Mouse (Mus musculus): ENCODE measurements around the gene Oaf. TPM values are rescaled to one million over a fixed set of nuclear protein-coding genes. Genes with fewer than 3 reads are reported as not detected.

The Oaf gene
- polyA plus RNA-seq, 1 experiment from 2014 or later, result 28.0 TPM

DNA sequence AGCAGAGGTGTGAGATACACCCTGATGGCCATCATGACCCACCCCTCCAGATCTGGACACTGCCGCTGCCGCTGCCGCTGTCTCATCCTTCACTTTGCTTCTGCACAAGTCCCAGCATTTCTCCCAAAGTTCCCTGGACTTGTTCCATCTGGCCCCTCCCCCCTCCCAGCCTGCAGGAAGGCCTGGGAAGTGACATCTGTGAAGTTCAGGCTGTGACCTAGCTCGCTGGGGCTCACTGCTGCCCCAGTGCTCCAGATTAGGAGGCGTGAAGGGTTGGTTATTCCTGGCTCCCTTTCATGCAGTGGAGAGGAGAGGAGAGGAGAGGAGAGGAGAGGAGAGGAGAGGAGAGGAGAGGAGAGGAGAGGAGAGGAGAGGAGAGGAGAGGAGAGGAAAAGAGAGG is 60.1 kb downstream of the Oaf start:
- H3K4me3 ChIP-seq, result no peak overlapping the region
- no peak overlapping the region for H3K4me2 ChIP-seq
- H3K27ac ChIP-seq (replicated peaks), result no peak overlapping the region
- 30% methylated on average over 5 of the region's 5 CpGs for WGBS
- H3K9me3 ChIP-seq, result no peaks in the 10 kb centered on the region
- H3K4me1 ChIP-seq, result peaks cover 16% of the 10 kb centered on the region
- H3K36me3 ChIP-seq, result no peaks in the 10 kb centered on the region
- H3K27me3 ChIP-seq (replicated peaks), result peaks cover 11% of the 10 kb centered on the region; the same call in 1 of the 2 replicates
- no peak; the same call in 1 of the 2 replicates for ATAC-seq (ENCODE audit: extremely low read depth, insufficient number of reproducible peaks, low FRiP score, low TSS enrichment)
- H3K9ac ChIP-seq, result no peak overlapping the region

DNA sequence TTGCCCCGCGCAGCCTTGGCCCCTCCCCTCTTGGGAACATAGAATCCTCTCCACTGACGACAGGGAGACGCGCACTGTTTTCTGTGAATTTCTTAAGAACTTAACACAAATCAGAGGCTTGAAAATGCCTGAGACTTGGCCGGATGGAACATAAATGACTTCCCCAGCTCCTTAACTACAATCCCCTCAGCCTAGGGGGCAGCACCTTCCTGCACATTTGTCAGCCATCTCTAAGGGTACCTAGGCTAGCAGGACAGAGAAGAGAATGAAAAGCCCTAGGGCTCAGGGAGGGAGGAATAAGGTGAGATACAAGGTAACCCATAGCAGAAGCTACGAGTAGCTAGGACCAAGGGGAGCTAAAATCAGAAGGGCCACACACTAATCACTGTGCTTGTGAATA is 61.5 kb downstream of the Oaf start:
- no peak overlapping the region for H3K9ac ChIP-seq
- peaks cover 16% of the 10 kb centered on the region for H3K4me1 ChIP-seq
- 53% methylated on average over 7 of the region's 7 CpGs for WGBS
- no peaks in the 10 kb centered on the region for H3K36me3 ChIP-seq
- no peak overlapping the region for H3K4me2 ChIP-seq
- no peak overlapping the region for H3K4me3 ChIP-seq
- no peak overlapping the region for H3K27ac ChIP-seq (replicated peaks)
- peaks cover 11% of the 10 kb centered on the region; the same call in 1 of the 2 replicates for H3K27me3 ChIP-seq (replicated peaks)
- no peaks in the 10 kb centered on the region for H3K9me3 ChIP-seq
- no peak for ATAC-seq (ENCODE audit: extremely low read depth, insufficient number of reproducible peaks, low FRiP score, low TSS enrichment)

Other genes starting within 250 kb of the Oaf start
- 9.2 and 9.7 TPM in 2 replicates for gene Arhgef12, start 132.7 kb downstream of the Oaf start, polyA plus RNA-seq (2015; fragmentation: Nextera tagmentation; extraction: Ambion mirVana)
- gene Tmem136, start 123.3 kb downstream of the Oaf start, polyA plus RNA-seq (2015; fragmentation: Nextera tagmentation; extraction: Ambion mirVana), result 12.8 and 12.9 TPM in 2 replicates
- not detected in 2 replicates for gene Pou2f3, start 29.5 kb downstream of the Oaf start, polyA plus RNA-seq (2015; fragmentation: Nextera tagmentation; extraction: Ambion mirVana)
- gene Trim29, start 70.9 kb upstream of the Oaf start, polyA plus RNA-seq (2015; fragmentation: Nextera tagmentation; extraction: Ambion mirVana), result 0.19 and 0.43 TPM in 2 replicates